Mouse (Mus musculus): ENCODE data around the gene Rnpep.

Rnpep gene

DNA sequence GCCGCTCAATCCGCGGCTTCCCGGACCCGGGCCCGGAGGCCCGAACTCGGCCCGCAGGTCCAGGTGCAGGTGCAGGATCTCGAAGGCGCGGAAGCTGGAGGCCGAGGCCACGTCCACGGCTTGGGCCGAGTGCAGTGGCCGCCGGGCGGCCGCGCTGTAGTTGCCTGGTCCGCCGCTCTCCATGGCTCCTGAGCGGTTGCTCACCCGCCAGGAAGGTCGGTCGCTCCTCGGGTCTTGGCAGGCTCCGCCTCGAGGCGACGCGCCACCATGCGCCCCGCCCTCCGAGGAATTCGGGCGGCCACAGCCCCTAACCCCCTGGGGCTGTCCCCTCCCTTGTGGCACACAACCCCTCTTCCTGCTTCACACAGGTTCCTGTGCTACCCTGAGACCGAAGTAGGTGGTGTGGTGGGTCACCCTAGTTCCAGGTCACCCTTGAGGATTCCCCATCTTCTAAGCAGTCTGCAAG lies at the start of gene Rnpep:
Rnpep (minus strand) TSS at position 259 of the 466 bp plus-strand sequence.
- DNase-seq, result peak; percentile 58

DNA sequence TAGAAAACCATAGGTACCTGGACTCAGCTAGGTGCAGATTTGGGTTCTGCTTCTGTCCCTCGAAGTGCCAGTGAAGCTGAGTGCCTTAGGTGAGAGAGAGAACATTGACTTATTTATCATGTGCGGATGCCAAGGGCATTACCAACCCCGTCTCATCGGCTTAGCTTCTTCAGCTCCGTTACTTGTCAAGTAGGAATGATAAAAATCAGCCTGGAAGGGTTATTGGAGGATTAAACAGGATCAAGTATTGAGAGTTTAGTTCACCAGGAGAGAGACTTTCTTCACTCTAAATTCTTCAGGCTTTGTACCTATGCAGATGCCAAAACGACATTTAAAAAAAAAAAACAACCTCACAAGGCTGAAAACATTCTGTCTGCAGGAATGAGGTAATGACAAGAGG lies 46.7 kb upstream of the Rnpep start:
- DNase-seq, result no peak

DNA sequence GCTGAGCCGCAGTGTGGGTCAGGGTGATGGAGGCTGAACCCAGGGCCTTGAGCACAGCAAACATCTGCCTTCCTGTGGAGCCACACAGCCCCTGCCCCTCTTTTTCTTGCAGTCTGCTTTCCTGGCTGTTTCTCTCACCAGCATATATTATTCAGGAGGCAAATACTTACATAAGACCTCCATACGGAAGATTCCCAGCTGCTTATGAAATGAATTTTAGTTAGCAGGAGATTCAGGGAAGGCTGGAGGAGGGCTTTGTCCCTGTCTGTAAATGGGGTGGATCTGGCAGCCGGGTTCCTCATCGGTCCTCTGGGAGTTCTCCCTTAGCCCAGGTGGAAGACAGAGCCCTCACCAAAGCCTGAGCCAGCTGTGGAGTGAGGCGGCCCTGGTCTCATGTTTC lies 44.5 kb upstream of the Rnpep start:
- DNase-seq, result no peak

DNA sequence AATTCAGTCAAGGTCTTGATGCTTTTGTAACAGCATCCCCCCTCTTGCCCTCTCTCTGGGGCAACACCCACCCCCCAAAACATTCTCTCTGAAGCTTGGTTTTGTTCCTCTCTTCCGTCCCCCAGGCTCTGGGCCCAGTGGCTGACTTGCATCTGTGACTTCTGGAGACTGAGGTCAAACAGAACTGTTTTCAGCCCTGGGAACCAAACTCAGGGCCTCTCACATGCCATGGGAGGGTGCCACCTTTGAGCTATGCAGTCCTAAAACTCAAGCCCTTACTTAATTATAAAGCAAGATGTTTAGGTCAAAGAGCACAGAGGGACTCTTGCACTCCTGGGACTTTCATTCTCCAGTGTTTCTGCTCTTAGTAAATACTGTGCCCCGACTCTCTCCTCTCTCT lies 42.0 kb upstream of the Rnpep start:
- no peak for DNase-seq

DNA sequence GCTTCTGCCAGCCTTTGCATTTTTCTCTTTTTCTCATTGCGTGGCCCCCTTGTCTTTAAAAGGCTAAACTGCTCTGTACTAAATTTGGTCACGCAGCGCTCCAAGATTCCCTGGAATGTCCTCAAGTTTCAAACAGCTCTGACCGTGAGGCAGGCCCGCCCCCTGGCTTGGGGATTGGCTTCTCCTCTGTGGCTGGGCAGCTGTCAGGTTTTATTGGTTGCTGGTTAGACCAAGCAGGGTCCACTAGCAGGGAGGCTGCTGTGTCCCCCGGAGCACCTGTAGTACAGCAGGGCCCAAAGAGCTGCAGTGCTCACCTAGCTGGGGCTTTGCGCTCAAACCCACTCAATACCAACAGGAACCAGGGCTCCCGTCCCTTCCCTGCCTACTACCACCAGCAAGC lies 40.7 kb upstream of the Rnpep start, which contains the start of gene Lmod1:
Lmod1 (plus strand) TSS at position 237 of the 400 bp plus-strand sequence.
- DNase-seq, result no peak

DNA sequence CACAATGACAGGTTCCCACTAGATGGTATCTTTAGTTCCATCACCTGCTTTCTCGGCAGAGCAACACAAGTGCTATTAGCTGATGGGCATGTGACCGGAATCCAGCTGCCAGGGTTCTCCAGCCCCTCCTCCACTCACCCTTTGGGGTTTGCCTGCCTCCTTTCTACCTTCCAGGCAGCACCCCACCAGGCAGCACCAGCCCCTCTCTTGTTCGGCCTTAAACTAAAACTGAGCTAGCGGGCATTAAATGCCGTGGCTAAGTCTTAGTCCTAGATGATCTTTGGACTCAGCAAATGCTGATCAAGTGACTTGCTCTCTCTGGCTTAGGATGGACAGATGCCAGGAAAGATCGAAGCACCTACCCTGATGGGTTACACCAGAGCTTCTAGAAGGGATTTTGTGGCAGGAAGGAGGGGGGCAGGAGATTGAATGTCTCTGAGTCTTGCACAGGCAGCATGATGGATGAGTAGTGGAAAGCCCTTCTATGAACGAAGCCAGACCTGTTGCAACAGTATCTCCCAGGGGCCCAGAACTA lies 39.5 kb upstream of the Rnpep start:
- no peak for DNase-seq

DNA sequence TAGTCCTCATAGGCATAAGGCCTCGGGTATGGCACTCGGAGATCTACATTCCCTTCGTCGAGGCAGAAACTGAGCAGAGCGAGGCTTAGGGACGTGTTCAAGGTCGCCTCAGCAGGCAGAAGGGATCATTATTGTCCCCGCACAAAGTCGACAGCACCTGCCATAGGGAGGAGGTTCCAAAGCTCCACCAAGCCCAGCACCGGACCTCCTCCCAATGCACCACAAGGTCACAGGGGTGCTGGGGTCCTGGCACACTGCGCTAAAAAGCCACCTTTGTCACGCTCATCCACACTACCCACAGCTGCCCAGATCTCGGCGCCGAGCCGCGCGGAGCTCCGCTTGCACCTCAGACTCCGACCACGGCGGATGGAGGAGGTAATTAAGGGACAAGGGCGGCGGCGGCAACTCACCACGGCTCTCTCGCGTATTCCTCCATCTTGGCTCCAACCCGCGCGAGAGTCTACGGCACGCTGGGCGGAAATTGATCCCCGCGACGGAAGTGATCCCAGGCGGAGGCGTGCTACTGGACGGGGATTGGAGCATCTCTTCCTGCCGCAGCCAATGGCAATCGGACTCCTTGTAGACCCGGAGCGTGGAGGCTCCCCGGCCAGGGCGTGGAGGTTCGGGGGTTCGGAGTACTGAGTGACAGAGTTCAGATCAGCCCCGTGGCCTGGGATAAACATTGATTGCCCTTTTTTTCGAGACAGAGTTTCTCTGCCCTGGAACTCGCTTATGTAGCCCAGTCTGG lies 29.6 kb upstream of the Rnpep start, which contains the start of gene Timm17a:
Timm17a (minus strand) TSS at position 495 of the 748 bp plus-strand sequence.
- peak; percentile 94 for DNase-seq

DNA sequence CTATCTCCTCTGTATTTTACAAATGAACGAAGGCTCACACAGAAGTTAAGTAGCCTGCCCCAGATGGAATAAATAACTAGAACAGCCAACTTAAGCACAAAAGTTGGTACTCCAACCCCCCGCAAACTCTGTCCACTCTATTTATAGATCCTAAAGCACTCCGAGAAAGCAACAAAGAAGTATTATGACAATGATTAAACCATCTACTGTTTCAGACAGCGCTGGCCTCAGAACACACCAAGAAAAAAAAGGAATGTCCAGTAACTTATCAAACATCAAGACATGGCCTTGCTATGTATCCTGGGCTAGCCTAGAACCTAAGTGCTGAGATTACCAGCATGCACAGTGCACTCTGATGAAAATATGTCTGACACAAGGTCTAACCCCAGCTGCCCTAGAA lies 28.3 kb upstream of the Rnpep start:
- DNase-seq, result no peak

DNA sequence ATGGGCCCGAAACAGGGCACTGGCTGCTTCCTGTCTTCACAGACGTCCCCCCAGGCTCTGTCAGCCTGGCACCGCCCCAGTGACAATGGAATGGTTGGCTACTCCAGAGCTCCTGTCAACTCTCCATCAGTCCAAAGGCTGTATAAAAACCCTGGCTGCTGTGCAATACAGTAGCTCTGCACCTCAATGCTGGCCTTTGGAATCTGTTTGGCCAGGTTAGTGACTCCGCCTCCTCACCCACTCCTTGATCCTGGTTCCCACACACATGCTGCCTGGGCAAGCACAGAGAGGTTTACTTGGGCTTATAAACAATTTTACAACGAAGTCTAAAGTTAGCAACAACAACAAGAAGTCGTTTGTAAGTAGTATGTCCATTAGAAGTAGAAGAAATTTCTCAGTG lies 27.5 kb upstream of the Rnpep start:
- no peak for DNase-seq

DNA sequence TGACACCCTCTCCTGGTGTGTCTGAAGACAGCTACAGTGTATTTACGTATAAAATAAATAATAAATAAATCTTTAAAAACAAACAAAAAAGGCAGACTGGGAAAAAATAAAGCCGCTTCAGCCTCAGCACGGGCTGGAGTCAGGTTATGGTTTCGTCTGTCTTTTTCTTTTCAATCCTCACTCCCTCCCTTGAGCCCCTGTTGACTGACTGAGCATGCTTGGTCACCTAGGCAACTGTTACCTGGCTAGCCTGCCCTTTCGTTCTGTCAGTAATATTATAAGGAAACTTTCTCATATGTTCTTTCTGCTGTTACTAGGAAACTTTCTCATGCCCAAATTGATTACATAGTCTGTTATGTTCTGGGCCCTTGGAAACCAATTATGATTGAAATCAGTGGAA lies 7.0 kb upstream of the Rnpep start:
- no peak for DNase-seq

DNA sequence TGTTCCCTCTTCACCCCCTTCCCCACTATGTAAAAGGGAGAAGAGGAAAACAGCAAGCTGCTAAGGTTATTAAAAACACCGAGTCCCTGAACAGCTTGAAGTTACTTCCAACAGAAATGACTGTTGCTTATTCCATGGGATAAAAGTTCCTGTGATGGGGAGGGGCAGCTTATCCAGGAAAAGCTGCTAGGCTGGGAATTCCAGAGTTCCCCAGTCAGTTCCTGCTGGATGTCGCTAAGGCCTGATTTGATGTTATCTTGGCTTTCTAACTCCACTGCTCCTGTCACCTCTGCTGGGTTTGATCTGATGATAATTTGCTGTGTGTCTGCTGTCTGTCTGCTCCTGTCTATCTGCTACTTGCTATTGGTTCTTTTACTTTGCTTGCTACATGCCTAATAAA lies 2.4 kb upstream of the Rnpep start:
- DNase-seq, result no peak

DNA sequence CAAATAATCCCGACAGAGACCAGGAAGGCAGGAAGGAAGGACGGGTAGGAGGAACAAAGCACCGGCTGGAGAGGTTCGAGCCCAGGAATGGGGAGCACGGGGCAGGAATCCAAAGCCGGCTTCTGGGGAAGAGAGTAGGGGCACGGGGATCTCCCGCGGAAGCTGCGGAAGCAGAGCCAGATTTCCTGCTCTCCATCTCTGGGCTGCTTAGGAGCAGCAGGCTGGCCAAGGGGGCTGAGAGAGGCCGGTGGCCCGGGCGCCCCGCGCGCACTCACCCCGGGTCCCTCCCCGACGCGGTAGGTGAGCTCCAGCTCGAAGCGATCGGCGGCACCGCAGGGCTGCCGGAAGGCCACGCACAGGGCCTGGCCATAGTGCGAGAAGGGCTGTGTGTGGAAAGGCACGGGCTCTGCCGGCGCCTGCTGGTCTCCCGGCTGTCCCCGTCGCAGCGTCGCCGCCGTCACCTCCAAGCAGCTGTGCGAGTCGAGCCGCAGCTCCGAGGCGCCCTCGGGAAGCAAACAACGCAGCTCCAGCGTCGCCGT lies 528 bp downstream of the Rnpep start:
- peak; percentile 38 for DNase-seq

DNA sequence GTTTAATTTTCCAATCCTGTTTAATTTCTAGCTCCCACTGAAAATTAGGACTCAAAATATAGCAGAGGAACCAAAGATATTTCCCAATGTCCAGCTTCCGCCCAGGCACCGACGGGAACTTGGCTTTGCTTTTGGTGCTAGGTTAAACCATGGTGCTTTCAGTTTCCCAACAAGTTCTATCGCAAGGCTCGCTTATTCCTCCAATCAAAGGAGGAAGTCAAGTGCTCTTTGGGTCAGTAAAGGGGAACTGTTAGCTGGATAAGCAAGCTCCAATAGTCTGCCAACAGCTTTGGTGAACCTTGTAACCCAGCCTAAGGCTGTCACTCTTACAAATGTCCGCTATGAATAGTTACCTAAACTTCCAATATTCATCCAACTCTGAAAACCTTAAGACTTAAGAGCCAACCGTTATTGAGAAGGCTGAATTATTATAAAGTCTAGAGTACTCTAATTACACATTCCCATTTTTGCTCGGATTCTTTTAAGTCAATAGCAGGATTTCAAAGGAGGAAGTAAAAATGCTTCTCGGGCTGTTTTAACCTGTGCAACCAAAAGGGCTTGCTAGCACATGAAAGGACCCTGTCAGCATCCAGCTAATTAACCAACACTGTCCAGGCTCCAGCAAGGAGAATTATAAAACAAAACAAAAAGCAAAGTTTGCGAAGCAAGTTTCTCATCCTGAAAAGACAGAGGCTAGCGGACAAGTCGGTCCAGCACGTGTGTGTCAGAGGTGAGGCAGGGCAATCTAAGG lies 1.2 kb downstream of the Rnpep start:
- DNase-seq, result peak; percentile 37

DNA sequence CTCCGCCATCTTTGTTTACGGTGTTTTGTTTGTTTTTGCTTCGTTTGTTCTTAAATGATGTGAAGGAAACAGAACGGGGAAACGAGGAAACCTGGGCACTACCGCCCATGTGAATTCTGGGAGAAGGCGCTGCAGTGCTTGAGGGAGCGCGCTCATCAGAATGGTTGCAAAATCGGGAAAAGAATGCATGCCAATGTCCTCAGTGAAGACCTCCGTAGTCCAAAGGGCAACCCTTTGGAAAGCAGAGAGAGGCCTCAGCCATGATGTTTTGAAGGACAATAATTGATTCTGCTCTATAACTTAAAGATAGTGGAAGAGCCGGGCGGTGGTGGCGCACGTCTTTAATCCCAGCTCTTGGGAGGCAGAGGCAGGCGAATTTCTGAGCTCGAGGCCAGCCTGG lies 2.0 kb downstream of the Rnpep start:
- DNase-seq, result no peak

DNA sequence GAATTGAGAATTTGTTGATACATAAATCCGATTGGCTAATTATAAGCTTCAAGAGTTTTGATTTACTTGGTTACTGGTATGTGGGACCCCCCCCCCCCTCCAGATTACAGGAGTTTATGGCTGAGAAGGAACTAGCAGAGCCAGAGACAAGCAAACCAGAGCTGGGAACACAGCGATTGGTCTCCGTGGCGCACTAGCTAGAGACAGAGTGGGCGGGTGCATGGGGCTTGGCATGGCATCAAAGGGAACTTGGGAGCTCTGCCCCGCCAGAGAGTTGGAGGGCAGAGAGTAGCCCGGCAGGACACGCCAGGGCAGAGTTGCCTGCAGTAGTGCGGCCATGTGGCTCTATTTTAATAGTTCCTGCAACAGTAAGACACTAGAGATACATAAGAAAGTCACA lies 3.2 kb downstream of the Rnpep start:
- peak; percentile 79 for DNase-seq

DNA sequence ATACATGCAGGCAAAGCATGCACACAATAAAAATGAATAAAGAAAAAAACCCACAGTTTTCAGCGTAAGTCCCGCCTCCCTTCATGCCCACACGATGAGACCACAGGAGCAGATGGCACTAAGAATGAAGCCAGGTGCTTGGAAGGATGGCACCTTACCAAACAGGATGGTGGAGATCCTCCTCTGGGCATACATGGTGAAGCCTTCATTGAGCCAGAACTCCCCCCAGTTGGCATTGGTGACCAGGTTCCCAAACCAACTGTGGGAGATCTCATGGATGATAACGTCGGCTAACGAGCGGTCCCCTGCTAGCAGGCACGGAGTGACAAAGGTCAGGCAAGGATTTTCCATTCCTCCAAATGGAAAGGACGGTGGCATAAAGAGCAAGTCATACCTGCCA lies 12.5 kb downstream of the Rnpep start:
- DNase-seq, result no peak

DNA sequence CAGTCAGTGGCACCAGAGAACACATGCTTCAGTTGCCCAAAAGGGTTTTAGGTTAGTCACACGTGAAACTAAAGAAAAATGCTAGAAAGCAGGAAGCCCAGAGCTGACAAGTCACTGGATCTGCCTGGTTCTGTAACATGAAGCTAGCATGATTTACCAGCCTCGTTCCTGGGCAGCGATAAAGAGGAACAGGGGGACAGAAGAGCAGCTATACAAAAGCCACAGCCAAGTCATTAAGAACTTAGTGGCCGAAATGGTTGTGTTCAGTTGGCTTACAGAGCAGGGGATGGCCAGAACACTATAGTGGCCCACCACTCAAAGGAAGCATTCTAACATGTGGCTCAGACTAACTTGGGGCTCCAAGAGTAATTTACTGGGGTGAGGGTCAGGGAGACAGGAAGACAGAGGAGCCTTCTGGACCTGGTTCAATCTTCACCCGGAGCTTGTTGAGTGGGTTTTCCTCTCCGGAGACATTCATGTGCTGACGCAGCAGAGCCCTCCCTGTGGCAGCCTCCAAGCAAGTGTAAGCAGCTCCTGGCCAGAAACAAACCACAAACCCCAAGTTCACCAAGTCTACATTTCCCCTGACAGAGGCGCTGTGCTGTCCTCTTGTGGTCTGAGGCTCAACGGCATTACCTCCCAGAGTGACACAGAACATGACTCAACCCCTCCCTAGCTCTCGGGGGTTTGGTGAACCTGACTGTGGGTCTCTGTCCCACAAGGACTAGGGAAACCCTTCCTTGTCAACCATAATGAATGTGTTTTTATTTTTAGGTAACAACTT lies 16.0 kb downstream of the Rnpep start:
- DNase-seq, result no peak

DNA sequence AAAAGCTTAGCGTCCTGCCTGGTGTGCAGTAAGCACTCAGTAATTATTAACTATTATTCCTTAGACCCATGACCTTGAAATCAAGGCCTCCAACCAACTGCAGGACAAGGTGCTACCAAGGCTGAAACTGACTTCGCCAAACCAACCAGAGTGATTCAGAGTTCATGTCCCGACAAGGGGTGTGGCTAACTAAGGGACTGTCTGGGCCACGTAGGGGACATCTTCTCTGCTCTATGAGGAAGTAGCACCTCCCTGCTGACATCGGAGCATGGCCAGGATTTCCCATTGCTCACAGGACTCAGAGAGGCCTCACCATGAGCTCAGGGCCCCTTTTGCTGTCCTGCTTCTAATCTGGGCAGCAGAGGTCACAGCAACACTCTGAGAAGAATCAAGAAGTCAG lies 18.1 kb downstream of the Rnpep start:
- no peak for DNase-seq

DNA sequence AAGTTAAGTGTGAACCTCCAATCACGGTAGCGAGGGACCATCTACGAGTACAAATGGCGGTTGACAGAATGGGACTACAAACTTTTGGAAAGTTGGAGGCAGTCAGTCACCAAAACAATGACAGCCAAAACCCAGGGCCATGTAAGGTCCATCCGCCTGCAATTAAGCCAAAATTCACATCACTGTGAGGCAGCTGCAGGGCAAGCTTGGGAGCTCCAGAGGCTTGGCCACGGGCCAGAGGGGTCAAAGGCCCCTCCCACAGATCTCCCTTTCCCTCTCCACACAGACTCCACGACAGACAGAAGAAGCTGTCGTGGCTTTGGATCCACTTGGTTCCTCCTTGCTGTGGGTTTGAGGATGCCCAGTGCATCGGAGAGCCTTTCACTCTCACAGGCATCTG lies 20.6 kb downstream of the Rnpep start:
- no peak for DNase-seq

DNA sequence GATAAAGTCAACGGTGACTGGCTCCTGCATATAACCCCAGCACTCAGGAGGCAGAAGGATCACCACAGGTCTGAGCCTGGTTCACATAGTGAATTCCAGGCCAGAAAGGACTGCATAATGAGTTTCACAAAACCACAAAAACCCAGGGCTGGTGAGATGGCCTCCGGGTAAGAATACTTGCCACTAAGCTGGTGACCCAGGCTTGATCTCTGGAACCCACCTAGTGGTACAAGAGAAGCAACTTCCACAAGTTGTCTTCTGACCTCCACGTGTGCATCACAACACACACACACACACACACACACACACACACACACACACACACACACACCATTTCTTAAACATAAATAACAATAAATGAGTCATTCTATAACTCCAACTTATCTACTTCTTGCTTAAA lies 21.6 kb downstream of the Rnpep start:
- DNase-seq, result no peak

DNA sequence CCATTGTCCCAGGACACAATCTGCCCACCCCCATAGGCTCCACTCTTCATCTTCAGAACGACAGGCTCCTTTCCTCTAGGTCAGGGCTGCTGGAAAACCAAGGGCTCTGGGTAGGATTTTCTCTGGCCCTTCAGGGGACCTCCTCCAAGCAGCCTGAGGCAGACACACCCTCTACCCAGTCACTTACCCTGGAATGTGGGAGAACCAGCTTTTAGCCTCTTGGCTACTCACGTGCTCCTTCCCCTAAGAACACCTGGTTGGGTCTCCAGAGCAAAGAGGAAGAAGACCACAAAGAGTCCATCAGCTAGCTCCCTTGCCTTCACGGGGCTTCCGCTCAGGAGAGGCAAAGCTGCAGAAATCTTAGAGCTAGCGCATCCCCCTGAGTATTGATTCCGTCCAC lies 23.0 kb downstream of the Rnpep start:
- no peak for DNase-seq

DNA sequence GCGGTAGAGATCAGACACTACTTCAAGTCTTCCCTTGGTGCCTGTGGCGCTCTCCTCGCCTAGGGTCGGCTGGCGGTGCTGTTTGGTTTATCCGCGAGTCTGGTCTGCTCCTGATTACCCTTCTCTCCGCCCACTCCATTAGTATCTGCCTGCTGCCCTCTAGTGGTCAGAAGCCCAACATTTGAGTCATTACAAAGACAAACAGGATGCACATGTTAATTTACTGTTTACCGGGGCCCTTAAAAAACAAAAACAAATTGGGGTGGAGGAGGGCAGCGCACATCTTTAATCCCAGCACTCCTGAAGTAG lies 24.8 kb downstream of the Rnpep start:
- DNase-seq, result peak; percentile 64
